27 mouse cellular contexts compared by ENCODE assay signal in the genomic region with DNA sequence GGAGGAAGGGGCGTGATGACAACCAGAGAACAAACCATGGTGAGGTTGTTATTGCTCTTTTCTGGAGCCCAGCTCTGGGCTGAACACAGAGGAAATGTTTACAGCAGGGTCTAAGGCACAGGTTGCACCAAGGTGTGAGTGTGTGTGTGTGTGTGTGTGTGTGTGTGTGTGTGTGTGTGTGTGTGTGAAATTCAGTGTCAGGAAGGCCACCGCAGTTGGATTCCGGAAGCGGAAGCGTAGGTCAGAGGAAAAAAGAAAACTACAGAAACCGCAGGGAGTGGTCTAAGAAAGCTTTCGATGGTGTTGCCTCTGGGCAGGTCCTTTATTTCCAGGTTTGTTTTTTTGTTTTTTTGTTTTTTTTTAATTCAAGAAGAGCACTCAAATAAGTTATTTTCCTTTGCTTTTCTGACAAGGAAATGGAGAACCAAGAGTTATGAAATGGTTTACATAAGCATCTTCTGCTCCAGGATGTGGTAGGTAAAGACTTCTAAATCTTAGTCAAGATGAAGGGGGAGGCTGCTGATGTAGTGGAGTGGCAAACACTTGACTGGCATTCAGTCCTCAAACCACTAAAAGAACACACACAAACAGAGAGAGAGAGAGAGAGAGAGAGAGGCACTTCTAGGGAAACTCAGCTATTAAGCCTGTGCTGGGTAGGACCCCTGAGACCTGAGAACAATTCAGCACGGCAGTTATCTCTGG. TPM values are rescaled to one million over a fixed set of nuclear protein-coding genes. Genes with fewer than 3 reads are reported as not detected.
DNase-seq lines count a peak whose midpoint lies in the region; ATAC-seq and TF ChIP-seq lines count a peak whose summit lies in the region.
"Had no signal": no experiment of that assay in that cellular context is flagged by ENCODE, and none has a peak within 500 bp of the region (broad histone marks: within the 10 kb centered on the region; RNA-seq: fewer than 3 reads in every experiment).

No protein-coding gene starts in this region.

- H3K27ac ChIP-seq in spleen, adult 2 months (ENCODE audit: insufficient read depth, low read length) = peak overlapping the region; percentile 68
- H3K27ac ChIP-seq in bone marrow, adult 2 months (ENCODE audit: control insufficient read depth, insufficient read depth, low read depth, low read length, poor library complexity) = peak overlapping the region; percentile 88
- no peak overlapping the region for H3K27ac ChIP-seq in forebrain, embryonic 15.5 days (replicated peaks)
- H3K27ac ChIP-seq: embryonic facial prominence, embryonic 15.5 days; kidney, embryonic 15.5 days; limb, embryonic 12.5 days; liver, embryonic 12.5 days; neural tube, embryonic 12.5 days had no signal

- H3K4me3 ChIP-seq in spleen, adult 2 months (ENCODE audit: extremely low read depth, insufficient read depth, insufficient read length) = no peak overlapping the region
- H3K4me3 ChIP-seq in bone marrow, adult 2 months (replicated peaks; ENCODE audit: control insufficient read depth, low read depth, low read length) = peak overlapping the region; percentile 53
- no peak overlapping the region for H3K4me3 ChIP-seq in forebrain, embryonic 15.5 days
- H3K4me3 ChIP-seq: embryonic facial prominence, embryonic 15.5 days; kidney, embryonic 15.5 days; limb, embryonic 12.5 days; liver, embryonic 12.5 days; neural tube, embryonic 12.5 days had no signal

- ATAC-seq in CD4-positive, CD25-positive, alpha-beta regulatory T cell, adult 4 months = peak; percentile 74
- peak; percentile 22 for ATAC-seq in megakaryocyte, adult 5-6 weeks (ENCODE audit: poor library complexity, severe bottlenecking)
- ATAC-seq in forebrain, embryonic 15.5 days (replicated peaks) = no peak
- ATAC-seq: forebrain, embryonic 16.5 days; hindbrain, embryonic 16.5 days; liver, embryonic 12.5 days; Patski had no signal

- no peak overlapping the region for H3K4me2 ChIP-seq in forebrain, embryonic 15.5 days (replicated peaks)
- H3K4me2 ChIP-seq: embryonic facial prominence, embryonic 15.5 days; kidney, embryonic 15.5 days; limb, embryonic 12.5 days; liver, embryonic 12.5 days; lung, embryonic 14.5 days; midbrain, embryonic 11.5 days; neural tube, embryonic 12.5 days had no signal

- no peaks in the 10 kb centered on the region for H3K9me3 ChIP-seq in forebrain, embryonic 15.5 days
- H3K9me3 ChIP-seq: embryonic facial prominence, embryonic 15.5 days; G1E; kidney, embryonic 15.5 days; limb, embryonic 12.5 days; liver, embryonic 12.5 days; neural tube, embryonic 12.5 days had no signal

- H3K27me3 ChIP-seq in spleen, adult 2 months (ENCODE audit: control insufficient read depth, insufficient read depth, low read length) = no peaks in the 10 kb centered on the region
- H3K27me3 ChIP-seq in forebrain, embryonic 15.5 days = no peaks in the 10 kb centered on the region
- H3K27me3 ChIP-seq: embryonic facial prominence, embryonic 15.5 days; limb, embryonic 12.5 days had no signal

- DNase-seq in spleen, adult 2 months (ENCODE audit: low read depth in 1 of 2, low spot score in 2 of 2) = peak in 1 of 2 experiments; percentile 38
- no peak for DNase-seq in spleen, adult 18-20 months
- no peak for DNase-seq in frontal cortex, postnatal 14 days (ENCODE audit: low spot score in 2 of 2)
- DNase-seq in adrenal gland, adult 8-10 months = no peak
- DNase-seq: adrenal gland, postnatal 10 days; cerebellum, adult 9-11 months; gastrocnemius, postnatal 25 days; heart, postnatal 4 days; kidney, adult 11 months; kidney, postnatal 36 days; layer of hippocampus, postnatal 36 days; lung, embryonic 14.5 days; right cerebral cortex, postnatal 14 days had no signal

- H3K9ac ChIP-seq in forebrain, embryonic 15.5 days (replicated peaks) = no peak overlapping the region
- H3K9ac ChIP-seq: embryonic facial prominence, embryonic 15.5 days; kidney, embryonic 15.5 days; limb, embryonic 12.5 days; liver, embryonic 12.5 days; lung, embryonic 14.5 days; neural tube, embryonic 12.5 days had no signal

- H3K4me1 ChIP-seq in spleen, adult 2 months (ENCODE audit: control insufficient read depth, insufficient read depth, insufficient read length) = peaks cover 14% of the 10 kb centered on the region
- H3K4me1 ChIP-seq in bone marrow, adult 2 months (ENCODE audit: control insufficient read depth, insufficient read depth, low read length) = peaks cover 11% of the 10 kb centered on the region
- H3K4me1 ChIP-seq in forebrain, embryonic 15.5 days = no peaks in the 10 kb centered on the region
- H3K4me1 ChIP-seq: embryonic facial prominence, embryonic 15.5 days; limb, embryonic 12.5 days; liver, embryonic 12.5 days had no signal

- no peak for TF ChIP-seq CTCF in spleen, adult 2 months (IDR thresholded peaks at IDR 0.05; ENCODE audit: extremely low read depth, insufficient read depth, insufficient read length, insufficient replicate concordance)
- no peak for TF ChIP-seq CTCF in bone marrow, adult 2 months (IDR thresholded peaks at IDR 0.05; ENCODE audit: control insufficient read depth, insufficient read depth, low read length)

- no peaks in the 10 kb centered on the region for H3K36me3 ChIP-seq in spleen, adult 2 months (ENCODE audit: control insufficient read depth, insufficient read depth, low read length)
- no peaks in the 10 kb centered on the region for H3K36me3 ChIP-seq in forebrain, embryonic 15.5 days
- H3K36me3 ChIP-seq: embryonic facial prominence, embryonic 15.5 days; G1E; kidney, embryonic 15.5 days; limb, embryonic 12.5 days; liver, embryonic 12.5 days; neural tube, embryonic 12.5 days had no signal

- 39% methylated on average over 8 of the region's 8 CpGs for WGBS in spleen, adult 2 months
- 19% methylated on average over 8 of the region's 8 CpGs for WGBS in bone marrow, adult 2 months
- WGBS in forebrain, embryonic 15.5 days = 82% methylated on average over 8 of the region's 8 CpGs

- TF ChIP-seq POLR2A in spleen, adult 2 months (IDR thresholded peaks at IDR 0.05; ENCODE audit: low read depth, low read length) = no peak
- no peak for TF ChIP-seq POLR2A in bone marrow, adult 2 months (IDR thresholded peaks at IDR 0.05; ENCODE audit: borderline replicate concordance, control insufficient read depth, low read depth, low read length)

RNA-seq across cellular contexts. Expression of gene Hk3, which starts 3.1 kb away (rescaled TPM):
- 14.1 and 18.1 TPM in 2 replicates for polyA plus RNA-seq in spleen, adult 2 months (2012; rRNA removed)
- polyA plus RNA-seq in CD4-positive, CD25-positive, alpha-beta regulatory T cell, adult 4 months (2017; shearing (Covaris generic)) = 1 to 10 TPM in 1 of 2 experiments, under 1 TPM in 1; 0.50 to 1.8 TPM
- 34.6 and 96.1 TPM in 2 replicates for polyA plus RNA-seq in bone marrow, adult 2 months (2011; ENCODE audit: insufficient read depth, insufficient read length, low replicate concordance, missing spikeins)
- total RNA-seq in megakaryocyte, adult 5-6 weeks (2015) = 37.9 and 43.1 TPM in 2 replicates
- total RNA-seq in megakaryocyte, adult 5-6 weeks (2017) = 99.2 and 109 TPM in 2 replicates
- polyA plus RNA-seq in forebrain, embryonic 15.5 days (2015; fragmentation: Nextera tagmentation; extraction: Ambion mirVana) = 0.73 and 1.2 TPM in 2 replicates
- total RNA-seq in adrenal gland, adult 8-10 months (2022) = 1 to 10 TPM; 1.1 to 4.0 (median 2.6) TPM
- polyA plus RNA-seq: Patski had no signal
